Mouse (Mus musculus) midbrain, postnatal 0 days (tissue): Measurements from ENCODE around the gene Spag7. TPM values are rescaled to one million over a fixed set of nuclear protein-coding genes. Genes with fewer than 3 reads are reported as not detected.
A peak's percentile ranks its signal among the peaks of the same experiment; 100 is the strongest.

Source experiments
- ATAC-seq: fragments of 200-750 bp; cut with Nextera tagmentation; 2 replicates; pipeline ENCODE4 v1.8.0; 2017; ENCODE audit warnings: moderate number of reproducible peaks, mild to moderate bottlenecking, moderate TSS enrichment, moderate library complexity; ENCODE audit not compliant: low FRiP score
- DNase-seq: peaks from one replicate; pipeline ENCODE4 v3.0.0-alpha.2; 2015; ENCODE audit warnings: low spot score
- H3K27ac ChIP-seq: fragments of 300-500 bp; sonication (generic); 2 replicates; pipeline ENCODE4 v1.5.1; 2014; ENCODE audit warnings: low read depth, mild to moderate bottlenecking, low read length, mixed read lengths
- H3K27me3 ChIP-seq: fragments of 300-500 bp; sonication (generic); 2 replicates; pipeline ENCODE4 v1.6.1; 2014; ENCODE audit warnings: low read length, control low read depth, mixed read lengths; ENCODE audit not compliant: insufficient read depth
- H3K36me3 ChIP-seq: fragments of 300-500 bp; sonication (generic); 2 replicates; pipeline ENCODE4 v1.6.1; 2014; ENCODE audit warnings: low read length, control low read depth, mixed read lengths; ENCODE audit not compliant: insufficient read depth
- H3K4me1 ChIP-seq: fragments of 300-500 bp; sonication (generic); 2 replicates; pipeline ENCODE4 v1.6.1; 2014; ENCODE audit warnings: mild to moderate bottlenecking, control low read depth, antibody characterized with exemption, low read length, mixed read lengths; ENCODE audit not compliant: insufficient read depth
- H3K4me2 ChIP-seq: fragments of 300-500 bp; sonication (generic); 2 replicates; pipeline ENCODE4 v1.6.1; 2014; ENCODE audit warnings: low read depth, mild to moderate bottlenecking, low read length, mixed read lengths; ENCODE audit not compliant: poor library complexity, severe bottlenecking
- H3K4me3 ChIP-seq: fragments of 300-500 bp; sonication (generic); 2 replicates; pipeline ENCODE4 v1.5.1; 2014; ENCODE audit warnings: low read depth, mild to moderate bottlenecking, low read length, moderate library complexity
- H3K9ac ChIP-seq: fragments of 300-500 bp; sonication (generic); replicated peaks from 2 replicates; pipeline ENCODE4 v1.6.1; 2014; ENCODE audit warnings: mild to moderate bottlenecking, low read length, moderate library complexity, mixed read lengths; ENCODE audit not compliant: poor library complexity, severe bottlenecking
- H3K9me3 ChIP-seq: fragments of 300-500 bp; sonication (generic); 2 replicates; pipeline ENCODE4 v1.6.1; 2016; ENCODE audit warnings: low read length, control low read depth
- CTCF ChIP-seq: IDR thresholded peaks from 2 replicates; pipeline ENCODE4 v1.5.1; 2016; ENCODE audit warnings: antibody characterized with exemption, mild to moderate bottlenecking
- WGBS: fragments of 180-500 bp; shearing (Covaris S2); extraction: QIAGEN DNeasy Blood & Tissue Kit; methylation state at CpG from one replicate; pipeline ENCODE4 v1.1.7; 2014; 5-methylcytosine and 5-hydroxymethylcytosine counted together
- microRNA-seq: library from miRNA; unstranded; fragments of <30 nt; microRNA quantifications from one replicate; pipeline ENCODE4, GENCODE M21; 2016; ENCODE audit warnings: borderline number of aligned reads
- polyA plus RNA-seq: library from polyadenylated mRNA; unstranded; fragments of >200 nt; fragmentation: Nextera tagmentation; extraction: Ambion mirVana; gene quantifications from 2 replicates; pipeline ENCODE4 v1.2.1, GENCODE M21; 2015
- total RNA-seq: library from RNA; depleted of rRNA; stranded (reverse); fragments of >200 nt; gene quantifications from 2 replicates; pipeline ENCODE4 v1.2.3, GENCODE M21; 2014; rRNA removed

Gene Spag7
- total and polyA plus RNA-seq, 2 experiments from 2014 or later, result 41.9 to 131 TPM

- H3K4me1 ChIP-seq, result no peaks in the 10 kb centered on the region
- H3K36me3 ChIP-seq, result peaks cover 21% of the 10 kb centered on the region
- H3K9me3 ChIP-seq, result no peaks in the 10 kb centered on the region
- TF ChIP-seq CTCF, result no peak
- H3K27me3 ChIP-seq, result no peaks in the 10 kb centered on the region
- DNase-seq (peak; percentile 5), ATAC-seq (no peak)
- H3K4me3 ChIP-seq, result peak within 1 kb of the TSS; percentile 20; the same call in 1 of the 2 replicates
- H3K4me2 ChIP-seq, result peak within 1 kb of the TSS; percentile 28
- no peak within 1 kb of the TSS for H3K27ac ChIP-seq
- H3K9ac ChIP-seq, result peak within 1 kb of the TSS; percentile 50; the same call in 1 of the 2 replicates
- WGBS, result 17% methylated on average over 21 of the region's 21 CpGs
Measured at GRCm38 (mm10) chr11:70615516-70616093, 53.6 kb downstream of the Spag7 start, which contains the start of gene 4930544D05Rik. Gene 4930544D05Rik, plus strand, starts transcription at chr11:70615848.

DNA sequence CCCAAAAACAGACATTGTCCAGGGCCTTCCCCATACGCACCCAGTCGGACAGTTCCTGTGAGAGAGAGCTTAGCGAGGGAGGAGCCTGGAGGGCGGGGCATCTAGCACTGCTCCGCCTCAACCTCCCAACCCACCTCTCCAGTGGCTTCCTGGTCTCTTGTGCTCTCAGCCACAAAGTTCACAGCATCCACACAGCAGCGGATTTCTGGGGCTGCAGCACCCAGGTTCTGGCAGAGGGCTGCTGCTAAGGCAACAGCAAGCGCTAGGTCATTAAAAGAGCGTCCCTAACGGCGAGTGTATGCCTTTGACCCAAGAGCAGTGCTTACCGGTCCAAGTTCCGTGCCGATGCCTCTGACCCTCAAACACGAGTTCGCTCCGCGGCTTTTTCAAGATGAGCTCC lies 54.1 kb downstream of the Spag7 start:
- peak; percentile 35 for DNase-seq
- no peaks in the 10 kb centered on the region for H3K4me1 ChIP-seq
- no peak overlapping the region for H3K27ac ChIP-seq
- WGBS, result 4% methylated on average over 17 of the region's 17 CpGs
- H3K9me3 ChIP-seq, result no peaks in the 10 kb centered on the region
- H3K9ac ChIP-seq, result peak overlapping the region; percentile 50; the same call in 1 of the 2 replicates
- no peaks in the 10 kb centered on the region for H3K27me3 ChIP-seq
- peak overlapping the region; percentile 28 for H3K4me2 ChIP-seq
- peak overlapping the region; percentile 20; the same call in 1 of the 2 replicates for H3K4me3 ChIP-seq
- H3K36me3 ChIP-seq, result peaks cover 26% of the 10 kb centered on the region
- no peak for ATAC-seq
- peak; percentile 36 for TF ChIP-seq CTCF

Small RNA genes within 50 kb of the gene (microRNA-seq; reads per million reads assigned to microRNA genes)
- not detected for gene Mir6925

Other genes with a start within 250 kb of the Spag7 start
- gene Arrb2, start 236.8 kb downstream of the Spag7 start, total RNA-seq, result 99.9 and 119 TPM in 2 replicates
- 55.0 and 55.6 TPM in 2 replicates for gene Arrb2, start 236.8 kb downstream of the Spag7 start, polyA plus RNA-seq
- 23.7 and 30.1 TPM in 2 replicates for gene Med11, start 217.5 kb downstream of the Spag7 start, total RNA-seq
- gene Med11, start 217.5 kb downstream of the Spag7 start, polyA plus RNA-seq, result 28.2 and 36.8 TPM in 2 replicates
- 0.44 and 0.71 TPM in 2 replicates for gene Zmynd15, start 210.0 kb downstream of the Spag7 start, total RNA-seq
- 0.47 and 0.70 TPM in 2 replicates for gene Zmynd15, start 210.0 kb downstream of the Spag7 start, polyA plus RNA-seq
- gene Cxcl16, start 209.4 kb downstream of the Spag7 start, total RNA-seq, result 1.2 and 1.9 TPM in 2 replicates
- gene Cxcl16, start 209.4 kb downstream of the Spag7 start, polyA plus RNA-seq, result 3.1 and 3.2 TPM in 2 replicates
- 7.4 and 12.1 TPM in 2 replicates for gene Tm4sf5, start 164.2 kb downstream of the Spag7 start, total RNA-seq
- 18.8 and 19.8 TPM in 2 replicates for gene Tm4sf5, start 164.2 kb downstream of the Spag7 start, polyA plus RNA-seq
- not detected in 2 replicates for gene Vmo1, start 154.8 kb downstream of the Spag7 start, total RNA-seq
- 0.53 and 0.65 TPM in 2 replicates for gene Vmo1, start 154.8 kb downstream of the Spag7 start, polyA plus RNA-seq
- gene Gltpd2, start 150.2 kb downstream of the Spag7 start, total RNA-seq, result not detected in 2 replicates
- 0.21 and 0.25 TPM in 2 replicates for gene Gltpd2, start 150.2 kb downstream of the Spag7 start, polyA plus RNA-seq
- gene Psmb6, start 144.0 kb downstream of the Spag7 start, total RNA-seq, result 455 and 493 TPM in 2 replicates
- 818 and 874 TPM in 2 replicates for gene Psmb6, start 144.0 kb downstream of the Spag7 start, polyA plus RNA-seq
- not detected in 2 replicates for gene Gm40193, start 136.5 kb downstream of the Spag7 start, total RNA-seq
- gene Gm40193, start 136.5 kb downstream of the Spag7 start, polyA plus RNA-seq, result not detected in 2 replicates
- gene Pld2, start 129.4 kb downstream of the Spag7 start, total RNA-seq, result 46.8 and 71.5 TPM in 2 replicates
- gene Pld2, start 129.4 kb downstream of the Spag7 start, polyA plus RNA-seq, result 18.0 and 19.4 TPM in 2 replicates
- gene Mink1, start 106.5 kb downstream of the Spag7 start, total RNA-seq, result 80.9 and 82.1 TPM in 2 replicates
- gene Mink1, start 106.5 kb downstream of the Spag7 start, polyA plus RNA-seq, result 15.6 and 17.1 TPM in 2 replicates
- not detected in 2 replicates for gene 4930544D05Rik, start 53.6 kb downstream of the Spag7 start, total RNA-seq
- not detected in 2 replicates for gene 4930544D05Rik, start 53.6 kb downstream of the Spag7 start, polyA plus RNA-seq
- gene Chrne, start 50.2 kb downstream of the Spag7 start, total RNA-seq, result not detected in 2 replicates
- gene Chrne, start 50.2 kb downstream of the Spag7 start, polyA plus RNA-seq, result 0.78 and 1.1 TPM in 2 replicates
- gene Gp1ba, start 30.3 kb downstream of the Spag7 start, total RNA-seq, result not detected in 2 replicates
- 0.16 and 0.29 TPM in 2 replicates for gene Gp1ba, start 30.3 kb downstream of the Spag7 start, polyA plus RNA-seq
- gene Rnf167, start 22.2 kb downstream of the Spag7 start, total RNA-seq, result 69.1 and 74.4 TPM in 2 replicates
- 95.8 and 97.2 TPM in 2 replicates for gene Rnf167, start 22.2 kb downstream of the Spag7 start, polyA plus RNA-seq
- gene Slc25a11, start 21.9 kb downstream of the Spag7 start, total RNA-seq, result 140 and 159 TPM in 2 replicates
- gene Slc25a11, start 21.9 kb downstream of the Spag7 start, polyA plus RNA-seq, result 160 and 176 TPM in 2 replicates
- 438 and 486 TPM in 2 replicates for gene Pfn1, start 14.8 kb downstream of the Spag7 start, total RNA-seq
- 600 and 608 TPM in 2 replicates for gene Pfn1, start 14.8 kb downstream of the Spag7 start, polyA plus RNA-seq
- 7.2 and 9.9 TPM in 2 replicates for gene Eno3, start 12.2 kb downstream of the Spag7 start, total RNA-seq
- gene Eno3, start 12.2 kb downstream of the Spag7 start, polyA plus RNA-seq, result 5.8 and 7.6 TPM in 2 replicates
- gene Camta2, start 18.7 kb upstream of the Spag7 start, total RNA-seq, result 20.3 and 24.0 TPM in 2 replicates
- 23.6 and 24.5 TPM in 2 replicates for gene Camta2, start 18.7 kb upstream of the Spag7 start, polyA plus RNA-seq
- 1.7 and 4.8 TPM in 2 replicates for gene Inca1, start 30.7 kb upstream of the Spag7 start, total RNA-seq
- 2.1 and 2.2 TPM in 2 replicates for gene Inca1, start 30.7 kb upstream of the Spag7 start, polyA plus RNA-seq
- gene Kif1c, start 31.1 kb upstream of the Spag7 start, total RNA-seq, result 30.9 and 31.7 TPM in 2 replicates
- 1.6 and 1.9 TPM in 2 replicates for gene Kif1c, start 31.1 kb upstream of the Spag7 start, polyA plus RNA-seq
- 8.7 and 10.0 TPM in 2 replicates for gene Zfp3, start 94.8 kb upstream of the Spag7 start, total RNA-seq
- gene Zfp3, start 94.8 kb upstream of the Spag7 start, polyA plus RNA-seq, result 9.7 and 10.3 TPM in 2 replicates
- gene Scimp, start 143.2 kb upstream of the Spag7 start, total RNA-seq, result not detected in 2 replicates
- gene Scimp, start 143.2 kb upstream of the Spag7 start, polyA plus RNA-seq, result not detected in 2 replicates
- 66.4 and 98.4 TPM in 2 replicates for gene Rabep1, start 175.4 kb upstream of the Spag7 start, total RNA-seq
- 102 and 116 TPM in 2 replicates for gene Rabep1, start 175.4 kb upstream of the Spag7 start, polyA plus RNA-seq